Mouse (Mus musculus) lung, embryonic 14.5 days (tissue): ENCODE results near the gene Gm48551. TPM values are rescaled to one million over a fixed set of nuclear protein-coding genes. Genes with fewer than 3 reads are reported as not detected.
A peak's percentile ranks its signal among the peaks of the same experiment; 100 is the strongest.

Experiments used
- ATAC-seq: fragments of 200-750 bp; cut with Nextera tagmentation; 2 replicates; pipeline ENCODE4 v1.8.0; 2017; ENCODE audit warnings: mild to moderate bottlenecking, moderate TSS enrichment, moderate library complexity; ENCODE audit not compliant: insufficient read depth
- DNase-seq: peaks from one replicate; pipeline ENCODE4 v3.0.0-alpha.2; 2015
- H3K27ac ChIP-seq: fragments of 300-500 bp; sonication (generic); 2 replicates; pipeline ENCODE4 v1.5.1; 2014; ENCODE audit warnings: low read depth, mild to moderate bottlenecking, moderate library complexity
- H3K27me3 ChIP-seq: fragments of 300-500 bp; sonication (generic); 2 replicates; pipeline ENCODE4 v1.6.1; 2014; ENCODE audit warnings: low read length, control low read depth; ENCODE audit not compliant: insufficient read depth
- H3K36me3 ChIP-seq: fragments of 300-500 bp; sonication (generic); 2 replicates; pipeline ENCODE4 v1.6.1; 2014; ENCODE audit warnings: control low read depth; ENCODE audit not compliant: insufficient read depth
- H3K4me1 ChIP-seq: fragments of 300-500 bp; sonication (generic); 2 replicates; pipeline ENCODE4 v1.6.1; 2014; ENCODE audit warnings: antibody characterized with exemption, control low read depth; ENCODE audit not compliant: insufficient read depth
- H3K4me2 ChIP-seq: fragments of 300-500 bp; sonication (generic); 2 replicates; pipeline ENCODE4 v1.6.1; 2014; ENCODE audit warnings: mild to moderate bottlenecking
- H3K4me3 ChIP-seq: fragments of 300-500 bp; sonication (generic); 2 replicates; pipeline ENCODE4 v1.5.1; 2014; ENCODE audit warnings: low read depth, low read length
- H3K9ac ChIP-seq: fragments of 300-500 bp; sonication (generic); 2 replicates; pipeline ENCODE4 v1.6.1; 2014
- H3K9me3 ChIP-seq: fragments of 300-500 bp; sonication (generic); 2 replicates; pipeline ENCODE4 v1.6.1; 2016; ENCODE audit warnings: low read depth, low read length, control low read depth
- CTCF ChIP-seq: IDR thresholded peaks from 2 replicates; pipeline ENCODE4 v1.5.1; 2016; ENCODE audit warnings: antibody characterized with exemption, low read depth
- WGBS: fragments of 180-500 bp; shearing (Covaris S2); extraction: QIAGEN DNeasy Blood & Tissue Kit; methylation state at CpG from one replicate; pipeline ENCODE4 v1.1.7; 2014; 5-methylcytosine and 5-hydroxymethylcytosine counted together
- polyA plus RNA-seq: library from polyadenylated mRNA; unstranded; fragments of >200 nt; fragmentation: Nextera tagmentation; extraction: Ambion mirVana; gene quantifications from 2 replicates; pipeline ENCODE4 v1.2.1, GENCODE M21; 2014

Gm48551 gene
- polyA plus RNA-seq, 1 experiment from 2014 or later = 3.8 TPM

DNA sequence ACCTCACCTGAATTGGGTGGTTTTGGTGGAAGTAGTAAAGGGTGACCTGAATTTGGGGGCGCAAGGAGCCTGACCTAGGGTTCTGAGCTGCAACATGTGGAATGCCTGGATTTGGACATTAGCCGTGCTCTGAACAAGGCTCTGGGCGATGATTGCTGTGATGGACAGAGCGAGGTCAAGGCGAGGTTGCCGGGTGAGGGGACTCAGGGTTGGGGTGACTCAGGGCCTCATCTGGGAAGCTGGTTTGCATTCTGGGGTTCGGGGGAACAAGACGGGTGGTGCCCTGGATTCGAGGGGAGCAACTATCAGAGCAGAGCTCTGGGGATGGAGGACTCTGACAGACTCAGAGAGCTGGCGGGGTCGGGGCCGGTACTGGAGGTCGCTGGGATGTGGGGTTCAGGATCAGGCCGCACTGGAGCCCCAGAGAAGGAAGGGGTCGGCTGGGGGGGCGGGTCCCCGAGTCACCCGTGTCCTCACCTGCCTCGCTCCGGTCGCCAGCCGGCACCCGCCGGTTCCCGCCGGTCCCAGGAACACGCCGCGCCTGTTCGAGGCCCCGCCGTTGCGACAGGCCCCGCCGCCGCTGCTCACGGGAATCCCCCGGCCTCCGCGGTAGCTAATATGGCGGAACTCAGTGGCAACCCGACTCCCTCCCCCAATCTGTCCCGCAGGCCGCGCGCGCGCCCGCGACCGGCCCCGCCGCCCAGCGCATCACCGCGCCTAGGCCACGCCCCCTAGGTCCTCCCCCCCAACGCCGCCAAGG, 6.3 kb upstream of the Gm48551 start, which contains the start of gene Fzr1:
TSS of gene Fzr1 (minus strand) at position 724 of the 760 bp plus-strand sequence.
- no peak for TF ChIP-seq CTCF
- Histone ChIP-seq H3K27me3 (no peaks in the 10 kb centered on the region), H3K27ac (peak within 1 kb of the TSS; percentile 83), H3K4me3 (peak within 1 kb of the TSS; percentile 89), H3K4me2 (peak within 1 kb of the TSS; percentile 71), H3K9me3 (no peaks in the 10 kb centered on the region), H3K36me3 (peaks cover 36% of the 10 kb centered on the region), H3K9ac (peak within 1 kb of the TSS; percentile 95), H3K4me1 (peaks cover 9% of the 10 kb centered on the region)
- peak; percentile 62 for ATAC-seq
- WGBS = 1% methylated on average over 49 of the region's 59 CpGs
- no peak for DNase-seq

DNA sequence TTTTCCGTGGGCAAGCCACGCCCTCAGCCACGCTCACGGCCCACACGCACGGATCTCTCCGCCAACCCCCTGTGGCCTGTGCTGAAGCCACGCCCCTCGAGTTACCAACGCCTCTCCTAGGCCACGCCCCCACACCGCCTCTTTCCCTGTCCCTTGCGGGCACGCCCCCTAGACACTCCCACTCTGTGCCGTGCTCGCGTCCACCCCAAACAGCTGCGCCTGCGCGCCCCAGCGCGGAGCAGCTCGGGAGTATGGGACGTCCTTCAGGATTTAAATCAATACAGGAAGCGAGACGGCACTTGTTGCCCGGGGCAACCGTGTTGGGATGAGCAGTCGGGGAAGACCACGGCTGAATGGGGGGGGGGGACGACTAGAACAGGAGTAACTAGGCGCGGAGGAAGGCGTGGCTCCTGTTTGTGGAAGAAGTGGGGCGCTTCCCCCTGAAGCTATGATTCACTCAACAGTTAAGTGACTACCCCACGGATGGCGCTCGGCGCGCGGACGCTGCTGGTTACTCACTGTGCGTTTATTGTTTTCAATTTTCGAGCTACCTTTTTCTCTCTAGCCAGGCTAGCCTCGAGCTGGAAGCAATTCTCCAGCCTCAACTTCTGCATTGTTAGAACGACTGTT, 5.6 kb upstream of the Gm48551 start:
- Histone ChIP-seq H3K36me3 (peaks cover 29% of the 10 kb centered on the region), H3K4me1 (peaks cover 9% of the 10 kb centered on the region), H3K9me3 (no peaks in the 10 kb centered on the region), H3K4me3 (peak overlapping the region; percentile 89), H3K27ac (peak overlapping the region; percentile 71), H3K4me2 (peak overlapping the region; percentile 71), H3K27me3 (no peaks in the 10 kb centered on the region), H3K9ac (peak overlapping the region; percentile 95)
- WGBS = 0% methylated on average over 45 of the region's 46 CpGs
- peak; percentile 95 for ATAC-seq
- TF ChIP-seq CTCF = no peak
- peak; percentile 100 for DNase-seq

DNA sequence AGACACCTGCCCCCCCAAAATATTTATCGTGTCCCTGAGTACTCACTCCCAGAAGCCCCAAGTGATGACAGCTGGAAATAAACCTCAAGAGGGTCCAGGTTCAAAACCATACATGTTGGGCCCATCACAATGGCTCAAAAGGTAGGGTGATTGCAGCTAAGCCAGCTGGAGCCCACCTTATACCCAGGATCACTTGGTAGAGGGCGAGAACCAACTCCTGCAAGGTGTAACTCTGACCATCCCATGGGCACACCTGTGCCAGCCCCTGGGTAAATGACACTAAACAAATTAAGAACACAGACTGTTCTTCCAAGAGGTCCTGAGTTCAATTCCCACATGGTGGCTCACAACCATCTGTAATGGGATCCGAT, 5.1 kb upstream of the Gm48551 start:
- H3K9me3 ChIP-seq = no peaks in the 10 kb centered on the region
- peak overlapping the region; percentile 61 for H3K9ac ChIP-seq
- peaks cover 9% of the 10 kb centered on the region for H3K4me1 ChIP-seq
- WGBS = 53% methylated on average over 3 of the region's 3 CpGs
- H3K4me2 ChIP-seq = peak overlapping the region; percentile 71
- DNase-seq (no peak), ATAC-seq (0 out of 2 replicates have a peak, but pooled peaks have one; percentile 1)
- H3K4me3 ChIP-seq = peak overlapping the region; percentile 89
- TF ChIP-seq CTCF = no peak
- peaks cover 24% of the 10 kb centered on the region for H3K36me3 ChIP-seq
- H3K27me3 ChIP-seq = no peaks in the 10 kb centered on the region
- H3K27ac ChIP-seq = peak overlapping the region; percentile 71

DNA sequence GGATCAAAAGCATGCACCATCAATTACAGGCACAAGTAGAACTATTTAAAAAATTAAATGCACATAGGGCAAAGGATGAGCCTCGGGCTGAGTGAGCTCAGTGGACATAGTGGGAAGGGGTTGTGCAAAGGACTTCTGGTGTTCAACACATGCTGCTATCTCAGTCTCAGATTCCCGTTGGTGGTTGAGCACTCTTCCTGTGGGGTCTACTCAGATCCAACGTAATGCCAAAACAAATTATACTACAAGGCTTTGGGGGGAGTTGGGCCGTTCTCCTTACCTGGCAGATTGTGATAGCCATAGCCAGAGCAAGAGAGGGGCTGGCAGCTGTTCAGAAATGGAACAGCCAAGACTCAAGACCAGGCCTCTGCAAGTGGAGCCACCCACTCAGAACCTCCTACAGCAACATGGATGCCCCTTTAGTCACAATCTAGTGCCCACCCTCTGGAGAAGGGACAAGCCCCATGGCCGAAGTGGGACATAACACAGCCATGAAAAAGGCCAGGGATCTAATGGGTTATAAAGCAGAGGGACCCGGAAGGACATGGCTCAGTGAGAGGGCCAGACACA, 4.4 kb upstream of the Gm48551 start:
- Histone ChIP-seq H3K4me2 (no peak overlapping the region), H3K9ac (no peak overlapping the region), H3K27me3 (no peaks in the 10 kb centered on the region), H3K9me3 (no peaks in the 10 kb centered on the region), H3K27ac (no peak overlapping the region), H3K4me1 (peaks cover 9% of the 10 kb centered on the region), H3K4me3 (no peak overlapping the region), H3K36me3 (peaks cover 17% of the 10 kb centered on the region)
- no peak for ATAC-seq
- no peak for TF ChIP-seq CTCF
- no peak for DNase-seq
- 86% methylated on average over 6 of the region's 6 CpGs for WGBS

DNA sequence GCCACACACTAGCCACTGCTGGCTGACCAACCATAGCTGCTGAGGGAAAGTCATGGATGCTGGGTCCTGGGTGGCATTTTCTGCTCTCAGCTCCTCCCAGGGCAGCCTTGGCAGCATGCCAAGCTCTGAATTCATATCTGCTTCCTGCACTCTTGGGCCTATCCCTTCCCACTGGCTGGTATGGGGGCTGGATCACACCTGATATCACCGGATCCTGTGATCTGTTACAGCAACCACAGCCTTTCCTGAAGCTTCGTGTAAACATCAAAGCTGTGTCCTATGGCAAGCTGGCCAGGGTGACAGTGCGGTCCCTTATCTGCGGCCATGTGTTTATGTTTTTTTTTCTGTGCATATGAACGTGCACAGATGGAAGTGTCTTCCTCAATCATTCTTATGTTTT, 2.2 kb upstream of the Gm48551 start:
- Histone ChIP-seq H3K27me3 (no peaks in the 10 kb centered on the region), H3K27ac (peak overlapping the region; percentile 80), H3K9ac (0 out of 2 replicates have a peak overlapping the region, but pooled peaks have one; percentile 20), H3K4me3 (no peak overlapping the region), H3K4me2 (no peak overlapping the region), H3K9me3 (no peaks in the 10 kb centered on the region), H3K4me1 (peaks cover 2% of the 10 kb centered on the region), H3K36me3 (peaks cover 15% of the 10 kb centered on the region)
- ATAC-seq (no peak), DNase-seq (peak; percentile 73)
- TF ChIP-seq CTCF = no peak
- 40% methylated on average over 5 of the region's 5 CpGs for WGBS

DNA sequence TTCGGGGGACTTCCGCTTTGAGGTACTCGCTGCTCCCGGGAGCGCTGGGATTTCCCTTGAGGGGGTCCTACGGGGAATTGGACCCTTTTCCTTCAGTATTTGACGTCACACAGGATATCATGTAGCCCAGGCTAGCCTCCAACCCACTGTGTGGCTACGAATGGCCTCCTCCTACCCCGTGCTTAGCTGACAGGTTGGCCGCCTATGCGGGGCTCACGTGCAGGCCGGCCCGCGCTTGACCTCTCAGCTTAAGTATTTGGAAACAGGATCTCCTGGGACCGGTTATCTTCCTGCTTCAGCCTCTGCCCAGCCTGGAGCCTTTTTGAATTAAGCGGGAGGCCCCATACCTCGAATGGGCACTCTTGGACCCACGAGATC, 328 bp downstream of the Gm48551 start:
- Histone ChIP-seq H3K4me1 (no peaks in the 10 kb centered on the region; the same call in 1 of the 2 replicates), H3K36me3 (peaks cover 35% of the 10 kb centered on the region), H3K4me2 (peak overlapping the region; percentile 92), H3K9me3 (no peaks in the 10 kb centered on the region), H3K27me3 (no peaks in the 10 kb centered on the region), H3K27ac (peak overlapping the region; percentile 84), H3K9ac (peak overlapping the region; percentile 84), H3K4me3 (peak overlapping the region; percentile 97)
- no peak for TF ChIP-seq CTCF
- no peak for DNase-seq
- peak; percentile 22; the same call in 1 of the 2 replicates for ATAC-seq
- WGBS = under 1% methylated on average over 19 of the region's 19 CpGs
